Mouse (Mus musculus) kidney, postnatal 14 days (tissue): ENCODE results near the gene Tmem132e.

Source experiments
- DNase-seq: peaks from one replicate; pipeline ENCODE4 v3.0.0; 2022; ENCODE audit warnings: mixed read lengths

The Tmem132e gene

GRCm38 (mm10) chr11:82388371-82389313, at the start of gene Tmem132e:
Gene Tmem132e (plus strand): TSS chr11:82388900.
- peak; percentile 10 for DNase-seq

- peak; percentile 40 for DNase-seq
Observed at GRCm38 (mm10) chr11:82339921-82340401, 48.7 kb upstream of the Tmem132e start.

- peak; percentile 1 for DNase-seq
Observed at GRCm38 (mm10) chr11:82340416-82340815, 48.3 kb upstream of the Tmem132e start.

GRCm38 (mm10) chr11:82340900-82341299, 47.8 kb upstream of the Tmem132e start:
- DNase-seq = no peak

DNA sequence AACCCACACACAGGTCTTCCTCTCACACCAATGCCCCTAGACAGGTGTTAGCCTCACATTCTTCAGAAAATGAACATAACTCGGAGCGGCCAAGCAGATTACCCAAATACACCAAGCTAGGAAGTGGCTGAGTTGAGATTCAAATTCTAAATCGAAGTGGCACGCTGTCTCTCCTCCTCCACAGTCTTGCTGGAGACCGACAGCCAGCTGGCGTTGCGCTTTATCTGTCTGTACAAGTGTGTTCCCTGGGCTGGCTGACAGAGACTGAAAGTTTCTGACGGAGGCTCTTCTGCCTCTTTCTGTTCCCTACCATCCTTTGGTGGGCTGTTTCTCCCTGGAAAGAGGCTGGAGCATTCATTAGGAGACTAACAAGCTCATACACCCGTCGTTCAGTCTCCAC, 37.7 kb upstream of the Tmem132e start:
- DNase-seq = no peak

GRCm38 (mm10) chr11:82370151-82370550, 18.5 kb upstream of the Tmem132e start:
- no peak for DNase-seq

GRCm38 (mm10) chr11:82371577-82371976, 17.1 kb upstream of the Tmem132e start:
- DNase-seq = peak; percentile 35

- no peak for DNase-seq
Observed at GRCm38 (mm10) chr11:82380606-82381202, 8.0 kb upstream of the Tmem132e start.

GRCm38 (mm10) chr11:82386970-82387540, 1.6 kb upstream of the Tmem132e start:
- peak; percentile 24 for DNase-seq

DNA sequence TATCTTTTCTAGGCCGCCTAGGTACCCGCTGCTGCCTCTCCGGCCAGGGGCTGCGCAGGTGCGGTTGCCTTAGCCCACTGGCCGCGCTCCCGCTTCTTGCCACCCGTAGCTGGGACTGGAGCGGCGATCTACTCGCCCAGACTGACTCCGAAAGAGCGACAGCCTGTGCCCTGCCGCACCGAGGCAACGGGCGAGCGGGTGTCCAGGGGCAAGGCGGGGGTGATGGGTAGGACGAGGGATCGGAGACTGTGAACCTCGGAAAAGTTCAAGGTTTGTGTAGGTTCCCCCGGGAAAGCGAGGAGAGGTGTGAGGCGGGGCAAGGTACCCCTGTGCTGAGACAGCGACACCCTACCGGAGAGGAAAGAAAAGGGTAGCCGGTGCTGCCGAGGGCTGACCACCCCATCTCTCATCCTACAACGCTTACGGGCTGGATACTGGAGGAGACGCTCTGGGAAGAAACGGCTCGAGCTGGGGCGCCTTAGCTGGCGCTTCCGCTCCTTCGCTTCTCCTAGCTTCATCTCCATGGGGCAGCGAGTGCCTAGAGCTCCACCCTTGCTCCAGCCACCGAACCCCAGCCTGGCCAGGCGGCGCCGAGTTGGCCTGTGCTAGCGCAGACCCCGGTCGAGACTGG, 874 bp upstream of the Tmem132e start:
- DNase-seq = no peak

DNA sequence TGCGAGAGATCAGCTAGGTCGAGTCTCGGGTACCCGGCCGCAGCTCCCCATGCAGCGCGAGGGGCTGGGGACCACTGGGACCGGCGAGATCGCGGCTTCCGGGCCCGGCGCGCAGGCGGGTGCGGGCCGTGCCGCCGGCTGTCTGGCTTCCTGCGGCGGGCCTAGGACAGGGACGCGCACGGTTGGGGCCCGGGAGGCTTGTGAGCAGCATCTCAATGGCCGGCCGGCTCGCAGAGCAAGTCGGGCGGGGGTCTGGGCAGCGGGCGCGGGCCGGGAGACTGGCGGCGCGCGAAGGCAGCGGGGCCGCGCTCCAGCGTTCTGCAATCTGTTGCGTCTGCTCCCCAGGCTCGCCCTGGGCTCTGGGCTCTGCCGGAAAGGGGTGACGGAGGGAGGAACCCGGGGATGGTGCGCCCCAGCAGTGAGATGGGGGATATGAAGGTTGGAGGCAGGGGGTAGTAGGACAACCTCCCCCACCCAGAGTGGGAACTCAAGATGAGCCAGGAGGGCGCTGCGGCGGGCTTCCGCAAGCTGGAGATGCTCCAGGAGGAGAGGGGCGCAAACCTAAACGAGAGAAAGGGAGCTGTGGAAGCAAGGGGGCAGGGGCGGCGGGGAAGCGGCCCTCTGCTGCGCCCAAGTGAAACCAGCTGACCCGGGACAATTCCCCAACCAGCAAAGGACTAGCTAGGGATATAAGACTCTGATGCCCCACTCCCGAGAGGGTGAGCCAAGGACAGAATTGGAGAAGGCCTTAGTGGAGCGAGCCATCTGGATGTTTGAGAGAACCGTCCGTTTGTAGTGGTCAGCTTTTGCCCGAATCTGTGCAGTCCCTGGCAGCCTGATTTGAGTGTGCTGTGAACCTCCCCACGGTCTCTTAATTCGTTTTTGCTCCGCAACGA, 944 bp downstream of the Tmem132e start:
- DNase-seq = peak; percentile 3

- no peak for DNase-seq
Observed at GRCm38 (mm10) chr11:82392341-82392740, 3.6 kb downstream of the Tmem132e start.

- DNase-seq = peak; percentile 11
Observed at GRCm38 (mm10) chr11:82399621-82400020, 10.9 kb downstream of the Tmem132e start.

DNA sequence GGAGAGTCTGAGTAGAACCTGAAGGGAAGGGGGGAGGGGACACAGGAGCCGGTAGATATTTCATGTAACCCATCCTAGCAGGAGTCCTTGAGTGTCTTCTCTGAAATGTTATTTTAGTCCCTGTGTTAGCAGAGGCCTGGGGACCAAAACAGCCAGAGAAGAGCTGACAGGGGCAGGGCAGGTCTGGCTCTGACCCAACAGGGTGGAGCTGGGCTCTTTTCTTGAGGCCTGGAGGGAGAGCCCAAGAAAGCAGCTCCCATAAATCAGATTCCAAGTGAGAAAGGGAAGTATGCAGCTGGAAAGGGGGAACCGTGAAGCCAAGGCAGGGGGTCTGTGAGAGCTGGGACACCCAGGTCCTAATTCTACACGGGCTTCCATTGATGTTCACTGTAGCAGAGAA, 16.9 kb downstream of the Tmem132e start:
- DNase-seq = peak; percentile 45

GRCm38 (mm10) chr11:82406358-82407221, 17.9 kb downstream of the Tmem132e start:
- peak; percentile 72 for DNase-seq

GRCm38 (mm10) chr11:82412496-82412895, 23.8 kb downstream of the Tmem132e start:
- no peak for DNase-seq

- DNase-seq = no peak
Observed at GRCm38 (mm10) chr11:82418337-82419041, 29.8 kb downstream of the Tmem132e start.

DNA sequence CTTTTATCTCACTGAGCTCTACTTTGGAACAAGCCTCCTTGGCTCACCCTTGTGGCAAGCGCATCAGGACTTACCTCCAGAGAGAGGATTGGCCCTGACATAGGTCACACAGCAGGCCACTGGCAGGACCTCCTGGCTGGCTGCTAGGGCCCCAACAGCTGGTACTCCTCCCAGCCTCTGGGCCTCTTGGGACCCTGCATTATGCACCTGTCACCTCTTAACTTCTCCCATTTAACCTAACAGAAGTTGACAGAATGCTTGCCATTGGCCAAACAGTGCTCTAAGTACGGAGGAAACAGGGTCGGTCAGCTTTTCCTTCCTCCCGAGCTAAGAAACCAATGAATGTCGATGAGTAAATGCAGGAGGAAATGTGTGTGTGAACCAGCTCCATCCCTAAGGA, 33.2 kb downstream of the Tmem132e start:
- no peak for DNase-seq

DNA sequence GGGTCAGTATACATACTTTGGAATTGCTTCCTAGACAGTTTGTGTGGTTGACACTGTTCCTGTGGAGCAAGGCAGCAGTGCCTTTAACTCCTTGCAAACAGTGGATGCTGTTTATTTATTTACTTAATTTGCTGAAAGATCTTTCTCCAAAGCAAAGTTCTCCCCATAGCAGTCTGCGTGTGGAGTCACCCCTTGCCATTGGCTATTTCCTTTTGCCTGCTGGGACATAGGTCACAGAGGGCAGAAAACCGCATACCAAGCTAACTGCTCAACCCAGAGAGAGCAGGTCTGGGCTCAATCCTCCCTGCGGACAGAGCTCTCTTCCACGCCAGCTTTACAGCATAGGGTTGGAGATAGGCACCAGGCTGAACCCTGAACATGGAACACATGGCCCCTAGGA, 34.8 kb downstream of the Tmem132e start:
- no peak for DNase-seq

DNA sequence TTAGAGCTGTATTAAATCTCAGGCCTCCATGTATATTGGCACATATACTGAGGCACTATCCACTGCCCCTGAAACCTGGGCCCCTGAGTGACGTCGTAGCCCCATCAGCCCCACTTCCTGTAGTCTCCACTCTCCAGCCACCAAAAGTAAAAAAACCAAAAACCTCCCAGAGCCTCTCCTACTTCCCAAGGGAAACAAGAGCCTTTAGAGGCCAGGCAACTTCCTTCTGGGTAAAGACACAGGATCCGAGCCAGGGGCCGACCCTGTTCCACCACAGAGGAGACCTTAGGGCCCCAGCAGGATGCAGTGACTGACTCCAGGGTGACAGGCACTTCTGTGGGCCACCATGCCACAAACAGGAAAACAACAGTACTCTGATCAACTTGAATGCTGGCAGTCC, 40.1 kb downstream of the Tmem132e start:
- DNase-seq = no peak
